Mouse (Mus musculus) liver, adult 2 months (tissue): ENCODE data around the gene Prkcb.

Source experiments
- CTCF ChIP-seq: fragments of 200-500 bp; IDR thresholded peaks from 2 replicates; pipeline ENCODE4 v1.5.1; 2011; ENCODE audit warnings: low read depth, low read length, control low read depth
- POLR2A ChIP-seq: fragments of 200-500 bp; IDR thresholded peaks from 2 replicates; pipeline ENCODE4 v1.6.1; 2011; ENCODE audit warnings: low read length, control low read depth; ENCODE audit not compliant: insufficient read depth; ENCODE audit errors: extremely low read depth

DNA sequence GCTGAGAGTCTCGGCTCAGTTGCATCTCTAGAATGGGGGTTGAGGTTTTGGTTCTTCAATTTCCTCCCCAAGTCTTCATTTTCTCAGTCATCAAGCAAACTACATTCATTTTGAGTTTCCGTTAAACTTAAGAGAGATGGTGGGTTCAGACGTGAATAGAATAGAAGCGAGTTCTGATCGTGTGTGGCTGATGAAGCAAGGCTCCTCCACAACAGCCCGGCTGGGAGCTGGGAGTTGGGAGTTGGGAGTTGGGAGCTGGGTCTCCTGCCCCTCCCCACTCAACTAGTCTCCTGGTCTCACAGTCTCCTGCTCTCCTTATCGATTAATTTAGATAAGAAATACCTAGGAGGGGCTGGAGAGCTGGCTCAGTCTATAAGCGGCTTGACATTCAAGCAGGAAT is 44.0 kb upstream of the Prkcb start:
- TF ChIP-seq POLR2A (no peak), CTCF (no peak)
